Mouse (Mus musculus) adrenal gland, postnatal 4 days (tissue): ENCODE measurements around the gene Klk1. TPM values are rescaled to one million over a fixed set of nuclear protein-coding genes. Genes with fewer than 3 reads are reported as not detected.

Experiments used
- DNase-seq, 2 experiments: peaks; one replicate each; pipeline ENCODE4 v3.0.0; 2021 to 2022; ENCODE audit warnings: low spot score in 2 of 2, mixed read lengths in 2 of 2
- total RNA-seq, 2 experiments: library from RNA; stranded (reverse); gene quantifications; 2 replicates each; pipeline ENCODE4 v1.2.3; 2021

The Klk1 gene
- total RNA-seq, 2 experiments from 2014 or later, result 41.2 TPM; not detected in 1

DNA sequence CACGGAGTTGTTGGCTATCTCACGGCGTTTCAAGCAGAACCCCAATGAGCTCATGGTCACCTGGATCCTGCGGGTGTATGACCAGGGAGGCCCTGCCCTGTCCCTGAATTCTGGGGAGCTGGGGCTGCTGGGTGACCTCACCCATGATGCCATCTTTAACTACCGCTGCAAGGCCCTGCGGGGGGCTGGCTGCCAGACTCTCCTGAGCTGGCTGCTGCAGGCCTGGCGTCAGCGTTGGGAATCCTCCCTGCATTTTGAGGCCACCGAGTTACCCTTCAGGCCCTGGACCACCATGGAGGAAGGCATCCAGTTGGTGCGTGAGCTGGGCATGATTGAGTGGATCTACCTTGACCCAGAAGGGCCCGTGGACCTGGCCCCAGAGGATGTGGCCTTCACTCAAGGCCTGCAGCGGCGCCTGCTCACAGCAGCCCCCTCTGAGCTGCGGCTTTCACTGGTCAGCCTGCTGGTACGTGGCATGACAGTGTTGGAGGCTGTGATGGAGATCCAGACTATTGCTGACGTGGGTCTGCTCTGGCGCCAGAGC is 25.6 kb downstream of the Klk1 start:
- DNase-seq, result peak; percentile 23 to 39

DNA sequence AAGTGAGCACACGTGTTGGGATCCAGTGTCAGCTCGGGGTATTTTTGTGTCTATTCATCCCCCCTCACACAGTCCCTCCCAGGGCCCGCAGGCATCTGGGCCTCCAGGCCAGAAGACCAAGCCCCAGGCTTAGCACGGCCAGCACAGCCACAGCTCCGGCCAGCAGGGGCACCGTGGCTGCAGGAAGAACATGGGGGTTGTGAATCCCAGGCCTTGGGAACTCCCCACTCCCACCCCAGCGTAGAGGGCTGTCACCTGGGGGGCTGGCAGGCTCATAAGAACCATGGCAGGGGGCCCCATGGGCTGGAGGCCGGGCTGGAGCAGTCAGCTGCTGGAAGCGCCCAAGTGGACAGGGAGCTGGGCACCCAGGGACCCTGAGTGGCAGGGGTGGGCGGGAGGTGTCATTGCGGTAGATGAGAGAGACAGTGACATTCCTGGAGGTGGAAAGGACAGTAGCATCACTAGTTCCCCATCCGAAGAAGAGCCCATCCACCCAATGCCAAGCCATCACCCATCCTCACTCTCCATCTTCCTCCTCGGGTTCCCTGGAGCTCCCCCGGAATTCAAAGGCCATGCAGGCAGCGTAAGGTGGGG is 28.0 kb downstream of the Klk1 start:
- DNase-seq, result no peak

DNA sequence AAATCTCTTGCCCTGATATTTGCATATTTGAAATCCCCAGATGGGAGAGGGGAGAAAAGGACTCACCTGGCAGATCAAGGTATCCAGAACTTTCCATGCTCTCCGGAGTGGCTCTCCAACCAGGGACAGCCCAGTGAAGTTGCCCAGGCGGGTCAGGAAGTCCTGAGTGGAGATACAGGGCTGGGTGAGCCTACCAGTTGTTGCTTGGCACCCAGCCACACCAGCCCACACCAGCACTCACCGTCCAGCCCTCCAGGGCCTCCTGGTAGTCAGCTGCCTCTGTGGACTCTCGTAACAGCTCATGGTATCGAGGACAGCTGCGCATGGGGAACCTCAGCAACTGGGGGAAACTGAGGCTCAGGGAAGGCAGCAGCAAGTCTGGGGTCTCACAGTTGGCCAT is 29.8 kb downstream of the Klk1 start:
- no peak for DNase-seq

DNA sequence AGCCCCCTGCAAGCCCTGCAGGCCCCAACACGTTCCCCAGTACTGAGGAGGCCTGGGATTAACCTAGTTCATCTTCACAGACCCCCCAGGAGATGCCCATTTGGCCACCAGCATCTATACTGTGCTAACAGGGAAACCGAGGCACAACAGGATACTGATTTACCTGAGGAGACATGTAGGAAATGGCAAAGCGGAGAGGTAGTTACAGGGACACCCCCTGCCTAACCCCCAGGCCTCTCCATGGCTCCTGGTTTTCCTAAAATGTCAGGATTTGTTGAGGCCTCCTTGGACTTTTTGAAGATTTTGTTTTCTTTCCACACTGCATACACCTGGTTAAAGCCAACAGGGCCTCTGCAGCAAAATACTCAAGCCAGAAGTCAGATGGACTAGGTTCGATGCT is 32.1 kb downstream of the Klk1 start, which contains the start of gene Acp4:
TSS of gene Acp4 (minus strand) at position 101 of the 400 bp plus-strand sequence.
- DNase-seq, result no peak

DNA sequence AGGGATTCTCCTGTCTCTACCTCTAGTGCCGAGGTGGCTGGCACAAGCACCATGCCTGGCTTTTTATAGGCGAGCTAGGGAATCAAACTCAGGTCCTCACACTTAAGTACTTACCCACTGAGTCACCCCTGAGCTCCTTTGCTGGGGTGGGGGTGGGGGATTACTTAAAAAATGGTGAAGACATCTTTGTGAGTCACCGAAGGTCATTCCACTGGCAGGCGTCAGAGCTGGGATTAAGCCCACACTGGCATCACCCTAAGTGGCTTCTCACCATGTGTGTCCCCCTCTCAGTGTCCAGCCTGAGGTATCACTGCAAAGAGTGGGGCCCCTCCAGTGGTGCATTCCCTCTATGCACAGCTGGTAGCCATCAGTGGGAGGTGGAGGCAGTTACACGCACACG is 35.2 kb downstream of the Klk1 start:
- DNase-seq, result no peak

DNA sequence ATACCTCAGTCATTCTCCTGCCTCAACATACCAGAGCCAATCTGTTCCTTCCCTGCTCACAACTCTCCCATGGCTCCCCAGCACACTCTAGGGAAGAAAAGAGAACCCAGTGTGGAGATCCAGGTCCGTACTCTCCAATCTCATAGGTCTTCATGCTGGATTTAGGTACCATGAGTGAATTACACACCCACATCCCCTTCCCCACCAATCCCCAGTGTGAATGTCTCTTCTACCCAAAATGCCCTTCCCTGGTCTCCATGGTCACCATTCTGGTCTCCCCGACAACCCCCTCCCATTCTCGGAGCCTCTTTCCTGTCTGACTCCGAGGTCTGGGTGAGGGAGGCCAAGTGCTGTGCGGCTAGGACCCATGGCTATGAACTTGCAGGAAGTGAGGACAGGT is 36.0 kb downstream of the Klk1 start, which contains the start of gene Gm15517:
TSS of gene Gm15517 (plus strand) at position 301 of the 400 bp plus-strand sequence.
- DNase-seq, result no peak

DNA sequence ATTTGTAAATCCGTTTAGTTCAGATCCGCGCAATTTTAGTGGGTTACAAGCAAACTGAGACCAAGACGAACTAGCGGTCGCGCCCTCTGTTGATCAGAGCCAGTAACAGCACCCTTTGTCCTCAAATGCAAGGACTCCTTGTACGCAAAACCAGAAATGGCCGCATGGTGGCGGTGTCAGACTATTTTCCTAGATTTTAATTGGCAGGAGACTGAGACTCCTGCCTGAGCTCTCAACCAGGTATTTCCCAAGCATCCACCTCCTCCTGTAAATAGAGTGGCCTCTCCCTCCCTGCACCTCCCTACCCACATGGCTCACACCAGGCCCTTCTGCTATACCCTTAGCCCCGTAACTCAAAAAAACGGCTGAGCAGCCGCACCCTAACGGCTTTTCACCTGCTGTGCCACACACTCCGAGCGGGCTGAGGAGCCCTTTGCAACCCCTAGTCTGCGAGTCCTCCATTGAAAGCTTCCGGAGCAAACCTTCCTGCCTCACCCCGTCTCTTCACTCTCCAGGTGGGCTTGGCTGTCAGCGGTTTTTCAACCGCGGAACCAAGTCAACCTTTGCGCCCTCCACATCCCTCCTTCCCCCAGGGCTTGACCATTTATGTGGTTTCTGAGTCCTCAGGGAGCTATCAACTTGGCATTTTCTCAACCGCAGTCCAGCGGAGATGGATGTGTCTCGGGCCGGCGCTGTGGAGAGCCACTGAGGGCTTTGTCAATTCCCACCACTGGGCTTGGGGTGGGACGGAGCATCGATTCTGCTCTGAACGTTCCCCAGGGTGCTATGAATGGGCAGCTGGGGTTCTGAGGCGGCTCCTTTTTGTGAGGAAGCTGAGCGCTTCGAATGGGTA is 37.9 kb downstream of the Klk1 start:
- peak; percentile 77 to 92 for DNase-seq

DNA sequence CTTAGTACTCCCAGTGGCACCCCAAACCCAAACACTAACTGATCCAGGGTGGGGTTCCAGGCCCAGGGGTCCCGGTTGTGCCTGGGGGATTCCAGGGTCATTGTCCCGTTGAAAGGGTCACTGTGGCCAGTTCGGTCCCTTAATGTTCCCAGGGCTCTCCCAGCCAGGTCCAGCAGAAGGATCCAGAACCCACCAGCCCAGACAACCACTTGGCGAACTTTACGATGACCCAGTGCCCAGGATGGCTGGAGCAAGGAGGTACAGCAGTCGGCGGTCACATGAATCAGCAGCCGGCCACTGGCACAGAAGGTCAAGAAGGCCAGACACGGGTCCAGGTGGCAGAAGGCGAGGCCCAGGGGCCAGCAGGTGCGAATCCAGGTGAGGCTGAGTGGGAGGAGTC is 43.0 kb downstream of the Klk1 start:
- no peak for DNase-seq

DNA sequence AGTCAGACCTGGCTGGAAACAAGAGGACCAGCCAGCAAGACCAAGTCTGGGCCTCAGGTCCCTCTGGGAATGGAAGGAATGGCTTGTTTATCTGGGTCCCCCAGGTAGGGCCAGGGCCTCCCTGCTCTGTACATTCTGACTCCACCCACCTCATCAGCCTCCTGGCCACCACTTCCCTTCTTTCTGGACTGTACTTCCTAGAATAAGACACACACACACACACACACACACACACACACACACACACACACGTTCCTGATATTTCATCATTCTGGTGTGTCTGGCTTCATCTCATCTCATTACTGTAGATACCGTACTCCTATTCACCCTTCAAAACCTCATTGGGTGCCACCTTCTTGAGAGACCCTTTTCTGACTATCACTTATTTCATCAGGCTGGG is 44.2 kb downstream of the Klk1 start:
- no peak for DNase-seq

DNA sequence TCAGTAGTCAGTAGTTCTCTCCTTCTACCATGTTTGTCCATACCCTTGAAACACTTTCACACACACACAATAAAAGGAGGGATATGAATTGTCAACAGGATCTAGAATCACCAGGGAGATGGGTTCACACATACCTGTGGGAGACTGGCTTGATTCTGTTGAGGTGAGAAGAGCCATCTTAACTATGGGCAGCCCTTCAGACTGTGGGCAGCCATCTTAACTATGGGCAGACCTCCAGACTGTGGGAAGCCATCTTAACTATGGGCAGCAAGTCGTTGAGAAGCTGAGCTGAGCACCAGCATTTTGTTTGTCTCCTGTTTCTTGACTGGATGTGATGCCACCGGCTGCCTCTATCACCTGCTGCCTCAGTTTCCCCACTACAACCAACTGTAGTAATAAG is 46.1 kb downstream of the Klk1 start:
- no peak for DNase-seq

DNA sequence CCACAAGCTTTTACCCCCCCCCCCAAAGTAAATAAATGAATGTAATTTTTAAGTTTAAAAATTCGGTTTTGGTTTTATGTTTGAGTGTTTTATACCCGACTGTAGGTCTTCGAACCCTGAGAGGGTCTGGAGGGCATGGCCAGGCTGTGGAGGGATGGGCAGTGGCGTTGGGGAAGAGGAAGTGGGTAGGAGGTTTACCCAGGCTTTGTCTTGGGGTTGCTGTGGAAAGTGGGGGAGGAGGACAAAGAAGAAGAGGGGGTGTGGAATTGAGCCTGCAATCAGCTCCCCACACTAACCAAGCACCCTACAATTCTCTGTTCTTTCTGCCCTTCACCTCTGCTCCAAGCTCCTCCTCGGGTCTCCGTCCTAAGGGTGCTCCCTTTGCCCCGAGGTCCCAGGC is 47.4 kb downstream of the Klk1 start:
- no peak for DNase-seq

DNA sequence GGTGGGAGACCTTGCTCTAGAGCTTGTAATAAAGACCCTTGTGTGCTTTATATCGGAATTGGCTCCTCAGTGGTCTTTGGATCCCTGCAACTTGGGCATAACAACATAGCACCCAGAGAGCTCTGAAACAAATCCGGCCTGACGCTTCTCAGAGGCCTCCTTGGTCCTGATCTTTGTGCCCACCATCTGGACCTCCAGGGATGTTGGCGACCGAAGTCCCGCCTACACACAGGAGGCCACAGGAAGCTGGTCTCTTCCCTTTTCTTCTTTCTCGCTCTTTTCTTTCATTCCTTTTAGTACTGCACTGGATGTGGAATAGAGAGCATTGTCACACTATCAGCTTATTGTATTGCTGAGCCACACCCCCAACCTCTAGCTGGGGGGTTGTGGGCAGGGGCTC is 48.3 kb downstream of the Klk1 start:
- DNase-seq, result no peak

DNA sequence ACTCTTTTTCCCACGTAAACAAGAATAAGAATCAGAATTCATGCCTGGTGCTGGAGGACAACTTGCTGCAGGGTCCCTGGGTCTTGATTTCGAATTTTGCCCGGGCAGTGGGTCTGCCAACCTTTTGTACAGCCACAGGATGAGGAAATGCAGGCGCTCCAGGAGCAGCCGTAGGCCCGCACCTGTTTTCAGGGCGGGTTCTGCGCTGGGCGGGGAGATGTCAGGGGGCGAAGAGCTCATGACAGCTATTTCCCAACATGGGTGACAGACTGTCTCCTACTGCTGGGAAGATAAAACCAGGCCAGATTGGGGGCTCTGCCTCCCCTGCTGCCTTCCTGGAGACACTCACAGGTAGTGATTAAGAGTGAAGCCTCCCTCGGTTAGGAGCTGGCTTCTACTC is 48.9 kb downstream of the Klk1 start:
- DNase-seq, result no peak

DNA sequence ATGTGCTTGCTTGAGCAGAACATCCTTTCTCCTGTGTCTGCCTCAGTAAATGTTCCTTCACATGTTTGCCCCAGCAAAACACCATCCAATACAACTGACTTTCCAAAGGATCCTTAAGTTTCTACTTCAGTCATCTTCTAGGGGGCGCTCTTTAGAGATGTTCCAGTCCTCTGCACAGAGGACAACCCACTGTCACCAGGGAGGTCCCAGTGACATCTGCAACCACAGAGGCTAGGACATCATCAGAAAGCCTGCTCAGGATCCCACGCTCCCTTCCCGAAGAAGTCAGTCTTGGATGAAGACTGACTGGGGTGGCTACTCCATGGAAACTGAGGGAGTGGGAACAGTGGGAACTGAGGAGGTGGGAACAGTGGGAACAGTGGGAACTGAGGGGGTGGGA is 50.4 kb downstream of the Klk1 start:
- no peak for DNase-seq

DNA sequence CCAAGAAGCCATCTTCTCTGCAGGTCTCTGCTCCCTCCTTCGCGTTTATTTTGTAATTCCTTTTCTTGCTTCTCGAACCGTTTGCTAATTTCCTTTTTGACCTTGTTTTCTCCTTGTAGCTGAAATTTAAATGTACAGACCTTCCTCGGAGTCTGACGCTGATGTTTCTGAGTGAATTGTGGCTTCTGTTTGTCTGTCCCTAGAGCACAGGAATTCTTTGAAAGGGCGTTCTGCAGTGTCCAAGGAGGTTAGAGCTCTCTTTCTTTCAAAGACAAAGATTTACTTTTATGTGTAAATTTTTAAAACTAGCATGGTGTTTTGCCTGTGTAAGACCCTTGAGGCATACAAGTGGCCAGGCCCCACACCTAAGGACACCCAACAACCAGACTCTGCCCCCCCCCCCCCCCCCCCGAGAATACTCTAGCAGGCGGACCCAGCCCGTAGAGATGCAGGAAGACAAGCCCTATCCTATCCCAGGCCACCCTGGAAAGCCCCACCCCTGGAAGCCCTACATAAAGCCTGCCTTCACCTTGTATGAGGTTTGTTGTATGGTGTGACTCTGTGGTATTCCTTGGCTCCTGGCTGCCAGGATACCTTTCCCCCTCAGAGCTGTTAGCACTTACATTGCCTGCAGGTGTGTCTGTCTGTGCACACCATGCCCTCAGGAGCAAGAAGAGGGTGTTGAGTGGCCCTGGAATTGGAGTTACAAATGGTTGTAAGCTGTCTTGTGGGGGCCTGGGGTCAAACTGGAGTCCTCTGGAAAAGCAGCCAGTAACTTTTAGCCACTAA is 51.5 kb downstream of the Klk1 start:
- no peak for DNase-seq

DNA sequence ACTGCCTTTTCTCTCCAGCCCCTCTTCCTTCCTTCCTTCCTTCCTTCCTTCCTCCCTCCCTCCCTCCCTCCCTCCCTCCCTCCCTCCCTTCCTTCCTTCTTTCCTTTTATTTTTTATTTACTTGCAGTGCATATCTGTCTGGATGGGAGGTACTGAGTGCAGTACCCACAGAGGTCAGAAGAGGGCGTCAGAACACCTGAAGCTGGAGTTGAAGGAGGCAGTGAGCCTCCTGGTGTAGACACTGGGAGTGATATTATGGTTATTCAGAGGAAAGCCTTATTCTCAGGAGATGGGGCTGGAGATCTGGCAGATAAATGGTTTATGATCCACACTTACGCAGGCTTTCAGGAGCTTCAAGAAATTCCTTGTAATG is 52.1 kb downstream of the Klk1 start:
- DNase-seq, result no peak

Other genes with a start within 250 kb of the Klk1 start
- not detected for gene Klk1b9, start 249.3 kb upstream of the Klk1 start, total RNA-seq
- gene Klk1b11, start 229.5 kb upstream of the Klk1 start, total RNA-seq, result under 1 TPM in 1 of 2 experiments, not detected in 1; 0.36 TPM
- not detected for gene Klk1b26, start 213.2 kb upstream of the Klk1 start, total RNA-seq
- not detected for gene Klk1b27, start 173.1 kb upstream of the Klk1 start, total RNA-seq
- gene Klk1b21, start 123.0 kb upstream of the Klk1 start, total RNA-seq, result not detected
- not detected for gene Klk1b22, start 112.7 kb upstream of the Klk1 start, total RNA-seq
- not detected for gene Klk1b16, start 88.6 kb upstream of the Klk1 start, total RNA-seq
- not detected for gene Klk1b24, start 37.1 kb upstream of the Klk1 start, total RNA-seq
- not detected for gene Klk1b3, start 27.2 kb upstream of the Klk1 start, total RNA-seq
- not detected for gene Klk1b4, start 17.9 kb upstream of the Klk1 start, total RNA-seq
- gene Klk1b5, start 9.4 kb upstream of the Klk1 start, total RNA-seq, result under 1 TPM in 1 of 2 experiments, not detected in 1; 0.59 TPM
- not detected for gene Gm36864, start 10.8 kb downstream of the Klk1 start, total RNA-seq
- gene 1700028J19Rik, start 21.3 kb downstream of the Klk1 start, total RNA-seq, result 1 to 10 TPM in 1 of 2 experiments, under 1 TPM in 1; 0.96 to 1.2 TPM
- 100 to 1,000 TPM; 210 to 226 TPM for gene 2410002F23Rik, start 21.4 kb downstream of the Klk1 start, total RNA-seq
- gene Acp4, start 32.0 kb downstream of the Klk1 start, total RNA-seq, result not detected
- gene Gm15517, start 36.1 kb downstream of the Klk1 start, total RNA-seq, result not detected
- 1 to 10 TPM; 6.0 to 7.1 TPM for gene Clec11a, start 81.5 kb downstream of the Klk1 start, total RNA-seq
- gene Shank1, start 84.9 kb downstream of the Klk1 start, total RNA-seq, result 10 to 100 TPM; 12.0 to 16.9 TPM
- 1 to 10 TPM; 3.6 to 4.4 TPM for gene Syt3, start 158.7 kb downstream of the Klk1 start, total RNA-seq
- 1 to 10 TPM; 1.0 to 2.0 TPM for gene 1700008O03Rik, start 160.5 kb downstream of the Klk1 start, total RNA-seq
- 10 to 100 TPM; 18.7 to 18.8 TPM for gene Lrrc4b, start 203.7 kb downstream of the Klk1 start, total RNA-seq
- 1 to 10 TPM; 3.2 to 6.2 TPM for gene Aspdh, start 240.0 kb downstream of the Klk1 start, total RNA-seq
- gene Josd2, start 242.6 kb downstream of the Klk1 start, total RNA-seq, result 10 to 100 TPM; 40.3 to 48.1 TPM